ENCODE assay signal across 18 mouse cellular contexts in genomic region chr11:56150825-56151342, GRCm38 (mm10).
A peak's percentile ranks its signal among the peaks of the same experiment; 100 is the strongest.
DNase-seq lines count a peak whose midpoint lies in the region; ATAC-seq and TF ChIP-seq lines count a peak whose summit lies in the region.
"Had no signal": no experiment of that assay in that cellular context is flagged by ENCODE, and none has a peak within 500 bp of the region (broad histone marks: within the 10 kb centered on the region; RNA-seq: fewer than 3 reads in every experiment).

No protein-coding gene starts in this region.

- no peak for DNase-seq in heart, adult 2 months
- DNase-seq in heart, postnatal 14 days: no peak
- DNase-seq in limb, embryonic 10.5 days (ENCODE audit: low spot score): no peak
- DNase-seq in midbrain, embryonic 14.5 days: peak; percentile 28
- DNase-seq in retina, postnatal 1 day: peak; percentile 66
- DNase-seq: cerebellum, adult 9-11 months; gastrocnemius, postnatal 14 days; heart, postnatal 4 days; kidney, postnatal 25 days; layer of hippocampus, adult 9-11 months; thymus, adult 2 months had no signal

- H3K4me2 ChIP-seq in limb, embryonic 12.5 days: peak overlapping the region; percentile 15; the same call in 1 of the 2 replicates
- no peak overlapping the region for H3K4me2 ChIP-seq in midbrain, embryonic 14.5 days (ENCODE audit: low read length)
- H3K4me2 ChIP-seq in midbrain, embryonic 16.5 days (ENCODE audit: low read length): no peak overlapping the region
- H3K4me2 ChIP-seq: heart, embryonic 11.5 days; limb, embryonic 13.5 days; stomach, embryonic 15.5 days had no signal

- no peak for TF ChIP-seq POLR2A in heart, adult 2 months (IDR thresholded peaks at IDR 0.05; ENCODE audit: insufficient read depth, low read depth, low read length)

- H3K9ac ChIP-seq in heart, adult 2 months (ENCODE audit: low read depth, low read length): no peak overlapping the region
- no peak overlapping the region for H3K9ac ChIP-seq in limb, embryonic 12.5 days (replicated peaks)
- H3K9ac ChIP-seq in midbrain, embryonic 14.5 days (replicated peaks; ENCODE audit: low read length): no peak overlapping the region
- no peak overlapping the region for H3K9ac ChIP-seq in midbrain, embryonic 16.5 days (ENCODE audit: low read depth, low read length)
- H3K9ac ChIP-seq: limb, embryonic 13.5 days; liver, embryonic 14.5 days; stomach, embryonic 15.5 days had no signal

- 45% methylated on average over 13 of the region's 13 CpGs for WGBS in heart, adult 2 months
- WGBS in limb, embryonic 12.5 days: 26% methylated on average over 13 of the region's 13 CpGs
- WGBS in limb, embryonic 10.5 days: 53% methylated on average over 13 of the region's 13 CpGs
- 8% methylated on average over 13 of the region's 13 CpGs for WGBS in midbrain, embryonic 14.5 days
- 15% methylated on average over 13 of the region's 13 CpGs for WGBS in midbrain, embryonic 16.5 days

- H3K4me3 ChIP-seq in heart, adult 2 months: no peak overlapping the region
- no peak overlapping the region for H3K4me3 ChIP-seq in limb, embryonic 12.5 days (replicated peaks)
- no peak overlapping the region for H3K4me3 ChIP-seq in limb, embryonic 10.5 days
- H3K4me3 ChIP-seq in midbrain, embryonic 14.5 days (replicated peaks; ENCODE audit: low read depth, low read length): no peak overlapping the region
- H3K4me3 ChIP-seq in midbrain, embryonic 16.5 days (ENCODE audit: low read depth, low read length): no peak overlapping the region
- H3K4me3 ChIP-seq: limb, embryonic 13.5 days; stomach, embryonic 15.5 days had no signal

- H3K79me2 ChIP-seq in heart, adult 2 months (replicated peaks; ENCODE audit: control insufficient read depth, insufficient read depth, low read length): no peaks in the 10 kb centered on the region

- no peak for TF ChIP-seq CTCF in heart, adult 2 months (IDR thresholded peaks at IDR 0.05)

- H3K36me3 ChIP-seq in heart, adult 2 months (ENCODE audit: control insufficient read depth, insufficient read depth, low read length): no peaks in the 10 kb centered on the region; the same call in 1 of the 2 replicates
- H3K36me3 ChIP-seq in limb, embryonic 12.5 days: no peaks in the 10 kb centered on the region
- H3K36me3 ChIP-seq in limb, embryonic 10.5 days: no peaks in the 10 kb centered on the region
- H3K36me3 ChIP-seq in midbrain, embryonic 14.5 days (ENCODE audit: control insufficient read depth, insufficient read depth, low read length): no peaks in the 10 kb centered on the region
- H3K36me3 ChIP-seq in midbrain, embryonic 16.5 days (ENCODE audit: control insufficient read depth, insufficient read depth, low read length): no peaks in the 10 kb centered on the region
- H3K36me3 ChIP-seq: limb, embryonic 13.5 days; stomach, embryonic 15.5 days had no signal

- H3K27me3 ChIP-seq in heart, adult 2 months (ENCODE audit: control insufficient read depth, insufficient read depth, low read length): no peaks in the 10 kb centered on the region
- H3K27me3 ChIP-seq in limb, embryonic 12.5 days: peaks cover 3% of the 10 kb centered on the region; the same call in 1 of the 2 replicates
- H3K27me3 ChIP-seq in limb, embryonic 10.5 days (ENCODE audit: low read depth, poor library complexity, severe bottlenecking): no peaks in the 10 kb centered on the region
- no peaks in the 10 kb centered on the region for H3K27me3 ChIP-seq in midbrain, embryonic 14.5 days (ENCODE audit: control insufficient read depth, insufficient read depth, low read length)
- no peaks in the 10 kb centered on the region for H3K27me3 ChIP-seq in midbrain, embryonic 16.5 days (ENCODE audit: control insufficient read depth, insufficient read depth, low read depth, low read length)
- H3K27me3 ChIP-seq: stomach, embryonic 15.5 days had no signal

- peaks cover 6% of the 10 kb centered on the region for H3K4me1 ChIP-seq in heart, adult 2 months (ENCODE audit: control insufficient read depth, insufficient read depth, low read length)
- H3K4me1 ChIP-seq in limb, embryonic 12.5 days (replicated peaks): no peaks in the 10 kb centered on the region; the same call in 1 of the 2 replicates
- H3K4me1 ChIP-seq in limb, embryonic 10.5 days: peaks cover 5% of the 10 kb centered on the region; the same call in 1 of the 2 replicates
- H3K4me1 ChIP-seq in midbrain, embryonic 14.5 days (ENCODE audit: control insufficient read depth, insufficient read depth, low read length): peaks cover 12% of the 10 kb centered on the region
- H3K4me1 ChIP-seq in midbrain, embryonic 16.5 days (ENCODE audit: control insufficient read depth, insufficient read depth, low read length): peaks cover 6% of the 10 kb centered on the region
- H3K4me1 ChIP-seq: stomach, embryonic 15.5 days had no signal

- no peaks in the 10 kb centered on the region for H3K9me3 ChIP-seq in limb, embryonic 12.5 days
- H3K9me3 ChIP-seq in limb, embryonic 10.5 days (replicated peaks): no peaks in the 10 kb centered on the region
- no peaks in the 10 kb centered on the region for H3K9me3 ChIP-seq in midbrain, embryonic 14.5 days (ENCODE audit: control insufficient read depth, low read length)
- H3K9me3 ChIP-seq in midbrain, embryonic 16.5 days (replicated peaks; ENCODE audit: control insufficient read depth, low read length, poor library complexity, severe bottlenecking): no peaks in the 10 kb centered on the region
- H3K9me3 ChIP-seq: limb, embryonic 13.5 days; stomach, embryonic 15.5 days had no signal

- intact Hi-C loops in heart, adult 2 months (cut with DNase I): no loop called here
- intact Hi-C loops in heart, postnatal 14 days (cut with DNase I): no loop called here

- no peak for ATAC-seq in limb, embryonic 12.5 days (ENCODE audit: insufficient number of reproducible peaks, insufficient read depth, low FRiP score, low TSS enrichment, low read depth)
- no peak for ATAC-seq in midbrain, embryonic 14.5 days (ENCODE audit: low FRiP score, low TSS enrichment)
- no peak for ATAC-seq in midbrain, embryonic 16.5 days
- no peak for ATAC-seq in monocyte, adult 5-6 weeks (replicated peaks; ENCODE audit: insufficient number of reproducible peaks, low FRiP score, low TSS enrichment, poor library complexity, severe bottlenecking)

- no peak for TF ChIP-seq EP300 in heart, adult 2 months (IDR thresholded peaks at IDR 0.05; ENCODE audit: insufficient read depth, low read depth, low read length)

- peak overlapping the region; percentile 52 for H3K27ac ChIP-seq in heart, adult 2 months
- H3K27ac ChIP-seq in limb, embryonic 12.5 days: no peak overlapping the region
- no peak overlapping the region for H3K27ac ChIP-seq in limb, embryonic 10.5 days
- H3K27ac ChIP-seq in midbrain, embryonic 14.5 days (replicated peaks; ENCODE audit: low read depth, low read length): no peak overlapping the region
- H3K27ac ChIP-seq in midbrain, embryonic 16.5 days (ENCODE audit: low read length): no peak overlapping the region
- H3K27ac ChIP-seq: limb, embryonic 13.5 days; liver, embryonic 14.5 days; stomach, embryonic 15.5 days had no signal

Comparison
In these comparisons a context has a peak if more than half of its experiments do, and no peak if none do; other contexts are left out.
1. DNase-seq: peak in midbrain, embryonic 14.5 days (single experiment) and retina, postnatal 1 day (single experiment); none in heart, adult 2 months (0 of 2), heart, postnatal 14 days (0 of 2) and limb, embryonic 10.5 days (single experiment).